In genomic region chr12:112976371-112977073, GRCm38 (mm10) we compare ENCODE assay signal across 8 mouse cellular contexts. TPM values are rescaled to one million over a fixed set of nuclear protein-coding genes. Genes with fewer than 3 reads are reported as not detected.
DNase-seq lines count a peak whose midpoint lies in the region; ATAC-seq and TF ChIP-seq lines count a peak whose summit lies in the region.

Gene Btbd6, plus strand, starts transcription at chr12:112976482.

- TF ChIP-seq POLR2A in cortical plate, adult 2 months (IDR thresholded peaks at IDR 0.05; ENCODE audit: extremely low read depth, insufficient read depth, low read length): peak; percentile 74

- peak within 1 kb of the TSS; percentile 91 for H3K9ac ChIP-seq in hindbrain, embryonic 16.5 days (ENCODE audit: low read depth, low read length)

- TF ChIP-seq CTCF in cortical plate, adult 2 months (IDR thresholded peaks at IDR 0.05; ENCODE audit: extremely low read depth, insufficient read depth, low read length): no peak
- TF ChIP-seq CTCF in gastrocnemius, adult 2 months (IDR thresholded peaks at IDR 0.05): peak; percentile 69
- TF ChIP-seq CTCF in left cerebral cortex, adult 2 months (IDR thresholded peaks at IDR 0.05): peak; percentile 66

- H3K9me3 ChIP-seq in hindbrain, embryonic 16.5 days (ENCODE audit: control insufficient read depth, low read length): no peaks in the 10 kb centered on the region

- peak within 1 kb of the TSS; percentile 89 for H3K4me2 ChIP-seq in hindbrain, embryonic 16.5 days (ENCODE audit: low read length)

- H3K27me3 ChIP-seq in hindbrain, embryonic 16.5 days (replicated peaks; ENCODE audit: control insufficient read depth, insufficient read depth, low read length): no peaks in the 10 kb centered on the region

- no peaks in the 10 kb centered on the region for H3K79me2 ChIP-seq in macrophage (ENCODE audit: inconsistent target)

- intact Hi-C loops in gastrocnemius, adult 2 months (cut with DNase I): no loop called here
- intact Hi-C loops in left cerebral cortex, adult 2 months (cut with DNase I): loop anchor here (2.0 kb wide), 1 partner anchor 24 kb away; the partner anchor contains the start of gene Brf1

- peaks cover 36% of the 10 kb centered on the region for H3K36me3 ChIP-seq in hindbrain, embryonic 16.5 days (ENCODE audit: control insufficient read depth, insufficient read depth, low read length)
- H3K36me3 ChIP-seq in macrophage (ENCODE audit: inconsistent target): peaks cover 43% of the 10 kb centered on the region

- peak within 1 kb of the TSS; percentile 57 for H3K4me3 ChIP-seq in cortical plate, adult 2 months (ENCODE audit: insufficient read depth, low read length)
- peak within 1 kb of the TSS; percentile 93 for H3K4me3 ChIP-seq in gastrocnemius, adult 2 months
- peak within 1 kb of the TSS; percentile 73 for H3K4me3 ChIP-seq in hindbrain, embryonic 16.5 days (ENCODE audit: low read length)
- H3K4me3 ChIP-seq in left cerebral cortex, adult 2 months: peak within 1 kb of the TSS; percentile 77
- peak within 1 kb of the TSS; percentile 21 for H3K4me3 ChIP-seq in macrophage (ENCODE audit: inconsistent target)

- WGBS in hindbrain, embryonic 16.5 days: under 1% methylated on average over 71 of the region's 80 CpGs
- WGBS in macrophage (ENCODE audit: missing documents): under 1% methylated on average over 79 of the region's 80 CpGs

- ATAC-seq in activated CD4-positive, CD25-positive, alpha-beta regulatory T cell, adult 4 months: peak; percentile 94
- ATAC-seq in hindbrain, embryonic 16.5 days: peak; percentile 96

- peak within 1 kb of the TSS; percentile 99 for H3K27ac ChIP-seq in cortical plate, adult 2 months (ENCODE audit: insufficient read depth, low read length)
- peak within 1 kb of the TSS; percentile 97 for H3K27ac ChIP-seq in gastrocnemius, adult 2 months
- peak within 1 kb of the TSS; percentile 98 for H3K27ac ChIP-seq in hindbrain, embryonic 16.5 days (ENCODE audit: low read depth, low read length)
- peak within 1 kb of the TSS; percentile 98 for H3K27ac ChIP-seq in left cerebral cortex, adult 2 months
- H3K27ac ChIP-seq in macrophage: no peak within 1 kb of the TSS

- H3K4me1 ChIP-seq in cortical plate, adult 2 months (ENCODE audit: control insufficient read depth, insufficient read depth, low read length): no peaks in the 10 kb centered on the region; the same call in 1 of the 2 replicates
- H3K4me1 ChIP-seq in hindbrain, embryonic 16.5 days (ENCODE audit: control insufficient read depth, insufficient read depth, low read depth, low read length): peaks cover 14% of the 10 kb centered on the region

- peak; percentile 94 for DNase-seq in gastrocnemius, adult 2 months
- peak; percentile 89 to 91 for DNase-seq in left cerebral cortex, adult 2 months (ENCODE audit: extremely low spot score in 1 of 2, low spot score in 2 of 2)
- peak; percentile 95 for DNase-seq in right cerebral cortex, adult 18-20 months
- peak; percentile 80 for DNase-seq in urinary bladder, adult 2 months (ENCODE audit: low spot score)

RNA-seq across cellular contexts. Expression of gene Btbd6, which starts in this region (rescaled TPM):
- 1 to 10 TPM; 8.3 to 8.9 TPM for polyA plus RNA-seq in activated CD4-positive, CD25-positive, alpha-beta regulatory T cell, adult 4 months (2017; shearing (Covaris generic))
- 78.2 and 80.2 TPM in 2 replicates for polyA plus RNA-seq in cortical plate, adult 2 months (2012; rRNA removed)
- 10 to 100 TPM; 13.3 to 20.6 TPM for total RNA-seq in gastrocnemius, adult 2 months (2021)
- 54.3 and 55.8 TPM in 2 replicates for polyA plus RNA-seq in hindbrain, embryonic 16.5 days (2015; fragmentation: Nextera tagmentation; extraction: Ambion mirVana)
- 10 to 100 TPM; 60.2 to 64.5 TPM for total RNA-seq in left cerebral cortex, adult 2 months (2021)
- 10 to 100 TPM in 2 of 26 experiments, 1 to 10 TPM in 23, not detected in 1; 1.1 to 16.4 (median 4.0) TPM for total RNA-seq in macrophage (2018; cell fraction: chromatin; rRNA removed)
- 10 to 100 TPM in 2 of 26 experiments, 1 to 10 TPM in 24; 2.7 to 11.0 (median 5.0) TPM for total RNA-seq in macrophage (2018; cell fraction: cytosol; rRNA removed)
- total RNA-seq in macrophage (2018; cell fraction: nucleus; rRNA removed): 10 to 100 TPM in 3 of 26 experiments, 1 to 10 TPM in 23; 1.9 to 17.2 (median 4.7) TPM
- polyA plus RNA-seq in macrophage (2018): 5.3 to 10.9 TPM (median 9.7 TPM) in 3 replicates
- 23.9 and 26.8 TPM in 2 replicates for polyA plus RNA-seq in urinary bladder, adult 2 months (2012; rRNA removed)

Comparison
In these comparisons a context has a peak if more than half of its experiments do, and no peak if none do; other contexts are left out.
1. H3K4me3 ChIP-seq: peak in every context shown above with its lines; median percentile 93 in gastrocnemius, adult 2 months; 77 in left cerebral cortex, adult 2 months; 73 in hindbrain, embryonic 16.5 days; 57 in cortical plate, adult 2 months; 21 in macrophage.